Mouse (Mus musculus) ES-E14 (cell line): ENCODE data around the gene Pcbp1.

ENCODE experiments used
- HCFC1 ChIP-seq: IDR thresholded peaks from 2 replicates; pipeline ENCODE4 v1.6.1; 2012; ENCODE audit warnings: low read length, inconsistent platforms, borderline replicate concordance; ENCODE audit not compliant: insufficient read depth
- ZC3H11A ChIP-seq: IDR thresholded peaks from 2 replicates; pipeline ENCODE4 v1.6.1; 2012; ENCODE audit warnings: low read depth, mild to moderate bottlenecking, inconsistent platforms, low read length, borderline replicate concordance
- ZNF384 ChIP-seq: IDR thresholded peaks from 2 replicates; pipeline ENCODE4 v1.6.1; 2012; ENCODE audit warnings: low read depth, low read length, inconsistent platforms

DNA sequence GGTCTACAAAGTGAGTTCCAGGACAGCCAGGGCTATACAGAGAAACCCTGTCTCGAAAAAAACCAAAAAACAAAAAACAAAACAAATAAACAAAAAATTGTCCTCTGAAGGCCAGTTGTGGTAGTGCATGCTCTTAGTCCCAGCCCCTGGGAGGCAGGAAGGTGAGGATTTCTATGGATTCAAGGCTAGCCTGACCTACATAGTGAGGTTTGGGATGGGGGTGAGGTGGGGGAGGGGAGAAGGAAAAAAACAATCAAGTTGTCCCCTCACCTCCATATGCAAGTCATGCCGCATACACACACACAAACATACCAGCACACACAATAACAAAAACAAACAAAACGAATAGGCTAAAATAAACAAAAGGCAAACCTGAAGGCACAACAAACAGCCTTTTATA, 17.4 kb downstream of the Pcbp1 start:
- TF ChIP-seq ZC3H11A (no peak), HCFC1 (no peak), ZNF384 (no peak)
